Mouse (Mus musculus): ENCODE measurements around the gene Flt3l. TPM values are rescaled to one million over a fixed set of nuclear protein-coding genes. Genes with fewer than 3 reads are reported as not detected.
A peak's percentile ranks its signal among the peaks of the same experiment; 100 is the strongest.
"Not testable (repeated sequence)": the region's sequence is repeated elsewhere in the genome, so short reads cannot be mapped to it uniquely, and the experiment has no call there.

The Flt3l gene
- polyA plus RNA-seq, 1 experiment from 2014 or later = 0.85 TPM

- Histone ChIP-seq H3K27ac (0 out of 2 replicates have a peak overlapping the region, but pooled peaks have one; percentile 46), H3K4me3 (peak overlapping the region; percentile 35), H3K4me1 (replicated peaks) (peaks cover 28% of the 10 kb centered on the region), H3K9me3 (peaks cover 28% of the 10 kb centered on the region), H3K27me3 (ENCODE audit: insufficient read depth, poor library complexity, severe bottlenecking) (peaks cover 99% of the 10 kb centered on the region), H3K36me3 (no peaks in the 10 kb centered on the region)
- no peak for DNase-seq (ENCODE audit: low spot score)
- WGBS = 3% methylated on average over 29 of the region's 29 CpGs
Observed at GRCm38 (mm10) chr7:45174567-45175280, 38.5 kb upstream of the Flt3l start.

DNA sequence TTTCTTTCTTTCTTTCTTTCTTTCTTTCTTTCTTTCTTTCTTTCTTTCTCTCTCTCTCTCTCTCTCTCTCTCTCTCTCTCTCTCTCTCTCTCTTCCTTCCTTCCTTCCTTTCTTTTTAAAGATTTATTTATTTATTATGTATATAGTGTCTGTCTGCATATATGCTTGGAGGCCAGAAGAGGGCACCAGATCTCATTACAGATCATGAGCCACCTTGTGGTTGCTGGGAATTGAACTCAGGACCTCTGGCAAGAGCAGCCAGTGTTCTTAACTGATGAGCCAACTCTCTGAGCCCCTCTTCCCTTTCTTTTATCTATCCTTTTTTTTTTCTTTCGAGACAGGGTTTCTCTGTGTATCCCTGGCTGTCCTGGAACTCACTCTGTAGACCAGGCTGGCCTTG lies 37.5 kb upstream of the Flt3l start:
- peaks cover 99% of the 10 kb centered on the region for H3K27me3 ChIP-seq (ENCODE audit: insufficient read depth, poor library complexity, severe bottlenecking)
- H3K4me3 ChIP-seq; DNase-seq (ENCODE audit: low spot score); H3K27ac ChIP-seq; H3K36me3 ChIP-seq: not testable (repeated sequence)
- H3K4me1 ChIP-seq (replicated peaks) = peaks cover 30% of the 10 kb centered on the region
- whole genome bisulfite sequencing = 52% methylated on average over 1 of the region's 1 CpGs
- H3K9me3 ChIP-seq = peaks cover 38% of the 10 kb centered on the region

GRCm38 (mm10) chr7:45172974-45173373 lies 36.7 kb upstream of the Flt3l start:
- no peak for DNase-seq (ENCODE audit: low spot score)
- H3K36me3 ChIP-seq = no peaks in the 10 kb centered on the region
- H3K27me3 ChIP-seq (ENCODE audit: insufficient read depth, poor library complexity, severe bottlenecking) = peaks cover 99% of the 10 kb centered on the region
- no peak overlapping the region for H3K4me3 ChIP-seq
- peaks cover 38% of the 10 kb centered on the region for H3K4me1 ChIP-seq (replicated peaks)
- no peak overlapping the region for H3K27ac ChIP-seq
- H3K9me3 ChIP-seq = peaks cover 39% of the 10 kb centered on the region
- WGBS = 57% methylated on average over 7 of the region's 7 CpGs

DNA sequence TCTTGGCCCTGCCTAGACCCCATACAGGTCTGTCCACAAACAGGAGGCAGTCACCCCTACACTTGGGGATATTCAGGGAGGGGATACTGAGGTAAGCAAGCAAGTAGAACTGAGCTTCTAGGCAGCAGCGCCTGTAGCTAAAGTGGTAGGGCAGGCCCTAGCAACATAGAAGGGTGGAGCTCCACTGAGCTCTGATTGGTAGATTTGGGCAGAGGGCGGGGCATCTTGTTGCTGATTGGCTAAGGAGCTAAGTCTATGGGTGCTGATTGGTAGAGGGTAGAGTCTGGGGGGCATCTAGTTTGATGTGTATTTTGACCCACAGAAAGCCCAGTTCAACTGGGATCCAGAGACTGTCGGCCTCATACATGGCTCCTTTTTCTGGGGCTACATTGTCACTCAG lies 33.3 kb upstream of the Flt3l start:
- Histone ChIP-seq H3K4me3 (no peak overlapping the region), H3K4me1 (replicated peaks) (peaks cover 22% of the 10 kb centered on the region), H3K27me3 (ENCODE audit: insufficient read depth, poor library complexity, severe bottlenecking) (peaks cover 99% of the 10 kb centered on the region), H3K27ac (no peak overlapping the region), H3K36me3 (no peaks in the 10 kb centered on the region), H3K9me3 (peaks cover 39% of the 10 kb centered on the region)
- no peak for DNase-seq (ENCODE audit: low spot score)
- 91% methylated on average over 3 of the region's 3 CpGs for WGBS

DNA sequence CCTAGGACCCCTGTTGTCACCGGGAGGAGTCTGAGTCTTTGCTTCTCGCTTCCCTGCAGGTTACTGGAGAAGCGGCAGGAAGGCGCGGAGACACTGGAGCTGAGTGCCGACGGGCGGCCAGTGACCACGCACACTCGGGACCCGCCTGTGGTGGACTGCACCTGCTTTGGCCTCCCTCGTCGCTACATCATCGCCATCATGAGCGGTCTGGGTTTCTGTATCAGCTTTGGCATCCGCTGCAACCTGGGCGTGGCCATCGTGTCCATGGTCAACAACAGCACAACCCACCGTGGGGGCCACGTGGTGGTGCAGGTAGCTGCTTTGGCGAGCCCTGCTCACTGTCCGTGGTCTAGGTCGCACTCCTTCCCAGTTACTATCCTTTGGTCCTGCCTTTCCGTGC lies 32.4 kb upstream of the Flt3l start:
- Histone ChIP-seq H3K4me1 (replicated peaks) (peaks cover 28% of the 10 kb centered on the region), H3K4me3 (0 out of 2 replicates have a peak overlapping the region, but pooled peaks have one; percentile 2), H3K36me3 (no peaks in the 10 kb centered on the region), H3K27me3 (ENCODE audit: insufficient read depth, poor library complexity, severe bottlenecking) (peaks cover 99% of the 10 kb centered on the region), H3K27ac (no peak overlapping the region; the same call in 1 of the 2 replicates), H3K9me3 (peaks cover 39% of the 10 kb centered on the region)
- no peak for DNase-seq (ENCODE audit: low spot score)
- WGBS = 6% methylated on average over 24 of the region's 24 CpGs

- peaks cover 38% of the 10 kb centered on the region for H3K9me3 ChIP-seq
- no peak for DNase-seq (ENCODE audit: low spot score)
- H3K4me1 ChIP-seq (replicated peaks) = peaks cover 30% of the 10 kb centered on the region
- H3K27me3 ChIP-seq (ENCODE audit: insufficient read depth, poor library complexity, severe bottlenecking) = peaks cover 100% of the 10 kb centered on the region
- H3K36me3 ChIP-seq = no peaks in the 10 kb centered on the region
- H3K4me3 ChIP-seq = peak overlapping the region; percentile 16; the same call in 1 of the 2 replicates
- WGBS = 2% methylated on average over 19 of the region's 19 CpGs
- H3K27ac ChIP-seq = peak overlapping the region; percentile 66
Observed at GRCm38 (mm10) chr7:45167761-45168445, 31.7 kb upstream of the Flt3l start.

DNA sequence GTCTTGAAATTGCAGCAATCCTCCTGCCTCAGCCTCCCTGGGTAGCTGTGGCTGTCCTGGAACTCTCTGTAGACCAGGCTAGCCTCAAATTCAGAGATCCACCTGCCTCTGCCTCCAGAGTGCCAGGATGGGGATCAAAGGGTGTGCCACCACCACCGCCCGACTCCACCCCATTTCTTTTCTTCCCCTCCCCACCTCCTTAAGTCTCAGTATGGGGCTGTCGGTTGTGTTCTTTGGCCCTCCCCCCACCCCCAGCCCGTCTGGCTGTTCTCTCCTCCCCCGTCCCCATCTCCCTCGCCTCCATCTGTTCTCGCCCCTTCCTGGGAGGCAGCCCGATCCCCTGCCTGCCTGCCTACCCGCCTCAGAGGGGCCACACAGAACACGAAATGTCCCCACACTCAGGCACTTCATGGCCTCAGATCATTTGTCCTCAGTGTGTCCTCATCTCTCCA lies 30.7 kb upstream of the Flt3l start:
- H3K4me1 ChIP-seq (replicated peaks) = peaks cover 38% of the 10 kb centered on the region
- no peak for DNase-seq (ENCODE audit: low spot score)
- H3K36me3 ChIP-seq = no peaks in the 10 kb centered on the region
- H3K9me3 ChIP-seq = peaks cover 31% of the 10 kb centered on the region
- H3K4me3 ChIP-seq = peak overlapping the region; percentile 16; the same call in 1 of the 2 replicates
- H3K27ac ChIP-seq = peak overlapping the region; percentile 51; the same call in 1 of the 2 replicates
- H3K27me3 ChIP-seq (ENCODE audit: insufficient read depth, poor library complexity, severe bottlenecking) = peaks cover 98% of the 10 kb centered on the region
- WGBS = 26% methylated on average over 10 of the region's 10 CpGs

- H3K36me3 ChIP-seq = peaks cover 5% of the 10 kb centered on the region
- no peak overlapping the region for H3K27ac ChIP-seq
- H3K27me3 ChIP-seq (ENCODE audit: insufficient read depth, poor library complexity, severe bottlenecking) = peaks cover 85% of the 10 kb centered on the region
- DNase-seq (ENCODE audit: low spot score) = no peak
- peaks cover 20% of the 10 kb centered on the region for H3K9me3 ChIP-seq
- peaks cover 44% of the 10 kb centered on the region for H3K4me1 ChIP-seq (replicated peaks)
- no peak overlapping the region for H3K4me3 ChIP-seq
- WGBS = 38% methylated on average over 11 of the region's 11 CpGs
Observed at GRCm38 (mm10) chr7:45165701-45166100, 29.5 kb upstream of the Flt3l start.

DNA sequence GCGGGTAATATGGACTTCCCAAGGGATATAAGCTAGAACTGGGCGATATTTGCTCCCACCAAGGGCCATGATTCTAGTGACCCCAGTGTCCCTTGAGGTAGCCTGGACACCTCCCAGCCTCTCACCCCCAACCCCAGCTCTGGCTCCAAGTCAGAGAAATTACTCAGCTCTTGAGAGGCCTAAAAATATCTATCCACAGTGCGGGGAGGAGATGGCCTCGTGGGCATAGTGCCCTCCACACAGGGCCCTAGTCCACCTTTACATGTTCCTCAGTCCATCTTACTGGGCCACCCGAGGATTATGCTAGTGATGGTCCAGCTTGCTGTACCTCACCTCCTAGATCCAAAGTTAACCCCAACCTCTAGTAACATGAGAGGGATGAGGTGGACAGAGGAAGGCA lies 28.6 kb upstream of the Flt3l start:
- DNase-seq (ENCODE audit: low spot score) = no peak
- Histone ChIP-seq H3K4me3 (no peak overlapping the region), H3K27ac (no peak overlapping the region), H3K4me1 (replicated peaks) (peaks cover 44% of the 10 kb centered on the region), H3K27me3 (ENCODE audit: insufficient read depth, poor library complexity, severe bottlenecking) (peaks cover 77% of the 10 kb centered on the region), H3K36me3 (peaks cover 14% of the 10 kb centered on the region), H3K9me3 (peaks cover 12% of the 10 kb centered on the region)
- WGBS = 70% methylated on average over 5 of the region's 5 CpGs

DNA sequence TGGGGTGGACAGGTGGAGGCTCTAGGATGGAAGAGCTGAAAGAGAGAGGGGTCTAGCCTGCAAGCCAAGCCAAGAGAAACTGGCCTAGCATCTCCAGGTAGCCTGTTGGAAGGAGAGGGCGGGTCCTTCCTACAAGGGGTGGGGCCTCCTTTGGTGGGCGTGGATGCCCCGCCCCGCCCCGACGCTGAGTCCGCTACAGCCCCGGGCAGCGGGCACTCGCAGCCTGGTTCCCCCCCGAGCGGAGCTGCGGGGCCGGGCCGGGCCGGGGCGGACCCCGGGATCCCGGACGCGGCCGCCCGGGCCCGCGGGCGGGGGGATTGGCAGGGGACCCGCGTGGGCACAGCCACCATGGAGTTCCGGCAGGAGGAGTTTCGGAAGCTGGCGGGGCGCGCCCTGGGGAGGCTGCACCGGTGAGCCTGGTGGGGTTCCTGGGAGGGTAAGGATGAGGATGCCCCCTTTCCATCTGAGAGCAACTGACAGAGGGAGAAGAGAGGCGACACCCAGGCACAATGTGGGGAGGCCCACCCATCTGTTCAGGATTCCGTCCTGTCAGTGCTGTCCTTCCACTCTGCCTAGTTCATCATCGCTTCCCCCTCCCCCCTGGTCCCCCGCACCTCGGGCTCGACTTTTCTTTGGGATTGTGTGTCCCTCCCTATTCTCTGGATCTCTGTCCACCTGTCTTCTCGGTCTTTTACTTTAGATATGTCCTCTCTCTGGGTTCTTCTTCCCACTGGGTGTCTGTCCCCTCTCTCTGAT lies 27.7 kb upstream of the Flt3l start, which contains the start of gene Slc17a7:
Slc17a7 (plus strand) TSS at position 215 of the 756 bp plus-strand sequence.
- peaks cover 3% of the 10 kb centered on the region for H3K9me3 ChIP-seq
- H3K4me3 ChIP-seq = peak within 1 kb of the TSS; percentile 52
- WGBS = 1% methylated on average over 41 of the region's 41 CpGs
- peaks cover 44% of the 10 kb centered on the region for H3K4me1 ChIP-seq (replicated peaks)
- peaks cover 67% of the 10 kb centered on the region for H3K27me3 ChIP-seq (ENCODE audit: insufficient read depth, poor library complexity, severe bottlenecking)
- no peak for DNase-seq (ENCODE audit: low spot score)
- H3K27ac ChIP-seq = peak within 1 kb of the TSS; percentile 53; the same call in 1 of the 2 replicates
- peaks cover 23% of the 10 kb centered on the region for H3K36me3 ChIP-seq

DNA sequence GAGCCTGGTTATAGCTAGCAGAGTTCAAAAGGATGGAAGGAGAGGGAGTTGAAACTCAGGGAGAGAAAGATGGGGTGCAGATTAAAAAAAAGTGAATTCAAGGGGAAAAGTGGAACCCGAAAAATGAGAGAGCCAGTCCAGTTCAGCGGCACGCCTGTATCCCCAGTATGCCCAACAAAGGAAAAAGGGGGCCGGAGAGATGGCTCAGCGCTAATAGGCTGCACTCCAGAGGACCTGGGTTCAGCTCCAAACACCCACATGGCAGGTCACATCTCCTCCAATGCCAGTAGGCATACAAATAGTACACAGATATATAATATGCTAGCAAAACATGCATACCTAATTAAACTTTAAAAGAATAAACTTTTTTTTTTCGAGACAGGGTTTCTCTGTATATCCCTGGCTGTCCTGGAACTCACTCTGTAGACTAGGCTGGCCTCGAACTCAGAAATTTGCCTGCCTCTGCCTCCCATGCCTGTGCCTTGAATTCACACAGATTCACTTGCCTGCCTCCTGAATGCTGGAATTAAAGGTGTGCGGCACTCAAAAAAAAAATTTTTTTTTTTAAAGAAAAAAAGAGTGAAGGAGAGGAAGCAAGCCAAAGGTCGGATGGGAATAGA lies 26.9 kb upstream of the Flt3l start:
- WGBS = 73% methylated on average over 9 of the region's 9 CpGs
- Histone ChIP-seq H3K36me3 (peaks cover 31% of the 10 kb centered on the region), H3K4me3 (peak overlapping the region; percentile 52; the same call in 1 of the 2 replicates), H3K4me1 (replicated peaks) (peaks cover 36% of the 10 kb centered on the region), H3K27me3 (ENCODE audit: insufficient read depth, poor library complexity, severe bottlenecking) (peaks cover 59% of the 10 kb centered on the region), H3K9me3 (no peaks in the 10 kb centered on the region), H3K27ac (no peak overlapping the region)
- no peak for DNase-seq (ENCODE audit: low spot score)

- peaks cover 54% of the 10 kb centered on the region for H3K27me3 ChIP-seq (ENCODE audit: insufficient read depth, poor library complexity, severe bottlenecking)
- H3K36me3 ChIP-seq = peaks cover 36% of the 10 kb centered on the region
- H3K9me3 ChIP-seq = no peaks in the 10 kb centered on the region
- peaks cover 31% of the 10 kb centered on the region for H3K4me1 ChIP-seq (replicated peaks)
- H3K27ac ChIP-seq = peak overlapping the region; percentile 66; the same call in 1 of the 2 replicates
- no peak for DNase-seq (ENCODE audit: low spot score)
- WGBS = 27% methylated on average over 6 of the region's 6 CpGs
- peak overlapping the region; percentile 52 for H3K4me3 ChIP-seq
Observed at GRCm38 (mm10) chr7:45162551-45162950, 26.3 kb upstream of the Flt3l start.
